Mouse (Mus musculus) liver, adult 2 months (tissue): ENCODE measurements around the gene Hdac7.

ENCODE experiments used
- CTCF ChIP-seq: fragments of 200-500 bp; IDR thresholded peaks from 2 replicates; pipeline ENCODE4 v1.5.1; 2011; ENCODE audit warnings: low read depth, low read length, control low read depth
- POLR2A ChIP-seq: fragments of 200-500 bp; IDR thresholded peaks from 2 replicates; pipeline ENCODE4 v1.6.1; 2011; ENCODE audit warnings: low read length, control low read depth; ENCODE audit not compliant: insufficient read depth; ENCODE audit errors: extremely low read depth

DNA sequence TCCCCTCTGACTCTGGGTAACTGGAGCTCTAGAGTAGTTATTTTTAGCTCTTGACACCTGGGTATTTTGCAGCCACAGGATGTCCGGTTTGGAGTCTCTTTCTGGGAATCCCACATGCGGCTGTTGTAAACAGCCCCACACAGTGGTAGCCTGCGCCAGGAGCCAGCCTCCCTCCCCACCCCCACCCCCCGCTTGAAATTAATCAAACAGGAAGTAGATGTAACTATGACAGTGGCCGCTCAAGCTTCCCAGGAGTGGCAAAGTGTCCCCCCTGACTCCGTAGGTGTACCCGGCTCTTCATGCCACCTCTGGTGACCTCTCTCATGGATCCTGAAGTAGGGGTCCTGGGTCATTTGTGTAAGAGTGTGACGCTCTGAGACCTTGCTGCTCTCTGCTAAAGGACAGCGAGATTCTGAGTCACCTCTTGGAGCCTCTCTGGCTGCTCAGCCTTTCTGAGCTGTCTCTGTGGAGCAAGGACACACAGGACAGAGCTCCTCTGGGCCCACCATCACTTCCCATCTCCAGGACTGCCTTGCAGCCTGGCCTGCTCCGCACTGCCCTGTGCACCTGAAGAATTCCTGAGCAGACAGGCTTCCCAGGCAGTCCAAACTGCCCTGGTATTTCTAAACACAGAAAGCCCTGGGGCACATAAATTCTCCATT lies 22.9 kb downstream of the Hdac7 start:
- TF ChIP-seq CTCF (0 out of 2 replicates have a peak, but pooled peaks have one; percentile 4), POLR2A (no peak)
